Mouse (Mus musculus) kidney, adult 2 months (tissue): ENCODE measurements at regions not wholly inside any gene's neighbourhood (a gene's known extent, or its start where the extent isn't known, plus 50 kb on each side); places are given as distances from the start of the nearest gene placed in this dataset.

Experiments used
- DNase-seq: peaks from one replicate; pipeline ENCODE4 v3.0.0; 2021
- H3K27ac ChIP-seq: fragments of 200-500 bp; 2 replicates; pipeline ENCODE4 v1.5.1; 2012; ENCODE audit warnings: low read depth, low read length, control low read depth, inconsistent platforms; ENCODE audit not compliant: insufficient read depth
- H3K27me3 ChIP-seq: fragments of 200-500 bp; replicated peaks from 2 replicates; pipeline ENCODE4 v1.6.1; 2012; ENCODE audit warnings: mild to moderate bottlenecking, moderate library complexity, low read length, inconsistent platforms; ENCODE audit not compliant: control insufficient read depth, insufficient read depth
- H3K36me3 ChIP-seq: fragments of 200-500 bp; 2 replicates; pipeline ENCODE4 v1.6.1; 2012; ENCODE audit warnings: mild to moderate bottlenecking, moderate library complexity, low read length, inconsistent platforms; ENCODE audit not compliant: control insufficient read depth, insufficient read depth
- H3K4me1 ChIP-seq: fragments of 200-500 bp; 2 replicates; pipeline ENCODE4 v1.6.1; 2011; ENCODE audit warnings: low read length; ENCODE audit not compliant: control insufficient read depth, insufficient read depth
- H3K4me3 ChIP-seq: fragments of 200-500 bp; 2 replicates; pipeline ENCODE4 v1.5.1; 2011; ENCODE audit warnings: mild to moderate bottlenecking, low read depth, low read length, control low read depth; ENCODE audit not compliant: insufficient read depth
- CTCF ChIP-seq: fragments of 200-500 bp; conservative IDR thresholded peaks from 2 replicates; pipeline ENCODE4 v1.5.1; 2011; ENCODE audit warnings: low read depth, mild to moderate bottlenecking, control low read depth, low read length, moderate library complexity, mixed read lengths; ENCODE audit not compliant: insufficient read depth, insufficient read length
- POLR2A ChIP-seq: fragments of 200-500 bp; IDR thresholded peaks from one replicate; pipeline ENCODE4 v1.6.1; 2011; ENCODE audit warnings: low read depth, low read length, control low read depth
- WGBS: fragments of 180-500 bp; shearing (Covaris S2); methylation state at CpG from one replicate; pipeline ENCODE4 v1.1.7; 2018; 5-methylcytosine and 5-hydroxymethylcytosine counted together

- no peak for TF ChIP-seq POLR2A
- 0 out of 2 replicates have a peak, but pooled peaks have one; percentile 4 for TF ChIP-seq CTCF
- peak overlapping the region; percentile 16; the same call in 1 of the 2 replicates for H3K27ac ChIP-seq
- H3K27me3 ChIP-seq: no peaks in the 10 kb centered on the region
- no peaks in the 10 kb centered on the region for H3K36me3 ChIP-seq
- WGBS: 60% methylated on average over 10 of the region's 10 CpGs
- DNase-seq: peak; percentile 17
- peaks cover 13% of the 10 kb centered on the region; the same call in 1 of the 2 replicates for H3K4me1 ChIP-seq
- H3K4me3 ChIP-seq: no peak overlapping the region
Measured at GRCm38 (mm10) chr5:75880088-75880684, 98.1 kb downstream of the Kdr start.

DNA sequence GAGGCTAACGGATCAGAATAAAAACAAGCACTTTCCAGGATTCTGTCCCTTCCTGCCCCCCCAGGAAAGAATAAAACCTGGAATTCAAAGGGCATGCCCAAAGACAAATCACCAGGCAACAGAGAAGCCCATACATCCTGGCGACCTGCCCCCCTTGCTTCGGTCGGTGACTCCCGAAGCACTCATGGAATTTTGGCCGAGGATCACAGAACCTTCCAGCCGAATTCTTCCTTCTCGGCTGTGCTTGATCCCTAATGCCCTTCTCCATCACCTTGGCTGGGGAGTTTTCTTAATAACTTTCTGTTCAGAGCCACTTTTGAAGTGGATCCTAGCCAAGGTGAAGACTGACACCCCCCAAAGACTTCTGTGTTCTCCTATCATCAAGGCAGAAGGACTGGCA is 99.9 kb downstream of the Kdr start:
- WGBS: 52% methylated on average over 8 of the region's 8 CpGs
- Histone ChIP-seq H3K4me3 (no peak overlapping the region), H3K4me1 (peaks cover 13% of the 10 kb centered on the region; the same call in 1 of the 2 replicates), H3K27me3 (no peaks in the 10 kb centered on the region), H3K27ac (peak overlapping the region; percentile 3; the same call in 1 of the 2 replicates), H3K36me3 (no peaks in the 10 kb centered on the region)
- TF ChIP-seq CTCF (no peak), POLR2A (no peak)
- DNase-seq: peak; percentile 65

- 53% methylated on average over 4 of the region's 4 CpGs for WGBS
- no peak for TF ChIP-seq POLR2A
- no peak for TF ChIP-seq CTCF
- no peak overlapping the region for H3K4me3 ChIP-seq
- H3K36me3 ChIP-seq: no peaks in the 10 kb centered on the region
- H3K27me3 ChIP-seq: no peaks in the 10 kb centered on the region
- H3K27ac ChIP-seq: peak overlapping the region; percentile 57
- H3K4me1 ChIP-seq: peaks cover 13% of the 10 kb centered on the region; the same call in 1 of the 2 replicates
- no peak for DNase-seq
Measured at GRCm38 (mm10) chr5:75877609-75877971, 100.7 kb downstream of the Kdr start.

DNA sequence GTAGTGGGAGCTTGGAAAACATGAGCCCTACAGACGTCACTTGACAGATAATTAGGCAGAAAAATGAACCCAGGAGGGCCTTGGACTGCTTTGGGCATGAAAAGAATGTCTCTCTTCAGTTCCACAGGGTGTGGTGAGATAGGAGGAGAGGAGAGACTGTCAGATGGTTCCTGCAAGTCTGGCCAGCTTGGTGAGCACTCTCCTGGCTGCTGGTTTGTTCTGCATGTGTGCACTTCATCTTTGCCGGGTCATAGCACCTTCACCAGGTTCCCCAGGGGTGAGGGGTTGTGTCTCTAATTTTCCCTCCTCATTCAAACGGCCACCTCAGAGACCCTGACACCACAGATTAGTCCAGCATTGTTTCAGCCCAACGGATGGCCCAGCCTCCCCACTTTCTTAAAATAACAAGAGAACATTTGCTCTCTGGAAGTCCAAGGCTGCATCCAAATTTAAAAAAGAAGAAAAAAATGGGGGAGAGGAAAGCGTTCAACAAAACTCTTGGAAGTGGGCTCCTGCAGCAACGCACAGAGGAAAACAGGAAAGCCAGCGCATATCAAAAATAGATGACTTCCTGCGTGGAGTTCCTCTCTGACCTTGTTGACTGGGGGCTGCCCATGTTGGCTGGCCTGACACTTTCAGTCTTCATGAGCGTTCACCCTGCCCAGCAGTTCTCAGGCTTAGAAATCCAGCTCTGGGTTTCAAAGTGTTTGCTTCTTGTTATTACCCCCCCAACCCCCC is 101.2 kb downstream of the Kdr start:
- no peak overlapping the region for H3K4me3 ChIP-seq
- peak overlapping the region; percentile 68 for H3K27ac ChIP-seq
- 41% methylated on average over 9 of the region's 9 CpGs for WGBS
- H3K4me1 ChIP-seq: peaks cover 13% of the 10 kb centered on the region; the same call in 1 of the 2 replicates
- TF ChIP-seq POLR2A (no peak), CTCF (no peak)
- no peaks in the 10 kb centered on the region for H3K27me3 ChIP-seq
- no peaks in the 10 kb centered on the region for H3K36me3 ChIP-seq
- DNase-seq: peak; percentile 80

GRCm38 (mm10) chr5:75871120-75871519 is 107.1 kb downstream of the Kdr start:
- Histone ChIP-seq H3K4me3 (no peak overlapping the region), H3K27ac (no peak overlapping the region), H3K4me1 (no peaks in the 10 kb centered on the region), H3K36me3 (no peaks in the 10 kb centered on the region), H3K27me3 (no peaks in the 10 kb centered on the region)
- peak; percentile 51 for TF ChIP-seq CTCF
- no peak for TF ChIP-seq POLR2A
- peak; percentile 79 for DNase-seq
- 31% methylated on average over 8 of the region's 8 CpGs for WGBS

GRCm38 (mm10) chr5:75870666-75871065 is 107.6 kb downstream of the Kdr start:
- no peak for TF ChIP-seq CTCF
- no peak for TF ChIP-seq POLR2A
- Histone ChIP-seq H3K27me3 (no peaks in the 10 kb centered on the region), H3K4me3 (no peak overlapping the region), H3K36me3 (no peaks in the 10 kb centered on the region), H3K27ac (no peak overlapping the region), H3K4me1 (no peaks in the 10 kb centered on the region)
- DNase-seq: no peak
- 73% methylated on average over 14 of the region's 14 CpGs for WGBS

GRCm38 (mm10) chr5:75869535-75869934 is 108.7 kb downstream of the Kdr start:
- no peak for TF ChIP-seq POLR2A
- TF ChIP-seq CTCF: no peak
- no peak overlapping the region for H3K4me3 ChIP-seq
- no peak for DNase-seq
- no peaks in the 10 kb centered on the region for H3K36me3 ChIP-seq
- no peaks in the 10 kb centered on the region for H3K27me3 ChIP-seq
- WGBS: 54% methylated on average over 4 of the region's 4 CpGs
- H3K4me1 ChIP-seq: no peaks in the 10 kb centered on the region
- H3K27ac ChIP-seq: no peak overlapping the region
